Mouse (Mus musculus) bone marrow macrophage, adult 2 months (primary cell): ENCODE measurements around the gene Sez6l. TPM values are rescaled to one million over a fixed set of nuclear protein-coding genes. Genes with fewer than 3 reads are reported as not detected.

Source experiments
- H3K27ac ChIP-seq: 2 replicates; pipeline ENCODE4 v1.5.1; 2012; ENCODE audit warnings: low read depth, low read length; ENCODE audit not compliant: insufficient read depth
- H3K4me1 ChIP-seq: 2 replicates; pipeline ENCODE4 v1.6.1; 2012; ENCODE audit warnings: low read length; ENCODE audit not compliant: control insufficient read depth, insufficient read depth
- H3K4me3 ChIP-seq: 2 replicates; pipeline ENCODE4 v1.5.1; 2012; ENCODE audit warnings: mild to moderate bottlenecking, low read length, moderate library complexity; ENCODE audit not compliant: insufficient read depth
- CTCF ChIP-seq: IDR thresholded peaks from 2 replicates; pipeline ENCODE4 v1.5.1; 2012; ENCODE audit warnings: low read depth, mild to moderate bottlenecking, low read length, moderate library complexity
- POLR2A ChIP-seq: IDR thresholded peaks from 2 replicates; pipeline ENCODE4 v1.6.1; 2012; ENCODE audit warnings: mild to moderate bottlenecking, low read depth, low read length, borderline replicate concordance
- polyA plus RNA-seq: library from polyadenylated mRNA; stranded (reverse); fragments of >200 nt; gene quantifications from 2 replicates; pipeline ENCODE4 v1.2.4, GENCODE M21; 2012; ENCODE audit not compliant: missing spikeins, insufficient read depth, insufficient read length

Gene Sez6l
- polyA plus RNA-seq, 1 experiment: not detected

- Histone ChIP-seq H3K4me3 (no peak overlapping the region), H3K4me1 (no peaks in the 10 kb centered on the region), H3K27ac (no peak overlapping the region)
- no peak for TF ChIP-seq POLR2A
- no peak for TF ChIP-seq CTCF
These were observed 198.3 kb downstream of the Sez6l start for GRCm38 (mm10) chr5:112378716-112379115.

- Histone ChIP-seq H3K4me1 (no peaks in the 10 kb centered on the region), H3K27ac (no peak overlapping the region), H3K4me3 (no peak overlapping the region)
- TF ChIP-seq CTCF (no peak), POLR2A (no peak)
These were observed 199.6 kb downstream of the Sez6l start for GRCm38 (mm10) chr5:112377380-112377779.

- H3K4me1 ChIP-seq: no peaks in the 10 kb centered on the region
These were observed 200.9 kb downstream of the Sez6l start for GRCm38 (mm10) chr5:112376111-112376510.

GRCm38 (mm10) chr5:112371933-112372332, 205.1 kb downstream of the Sez6l start:
- Histone ChIP-seq H3K4me3 (no peak overlapping the region), H3K4me1 (no peaks in the 10 kb centered on the region), H3K27ac (no peak overlapping the region)
- TF ChIP-seq POLR2A (no peak), CTCF (no peak)

More at GRCm38 (mm10) chr5:112376111-112376510, 200.9 kb downstream of the Sez6l start:
- Histone ChIP-seq H3K4me3 (no peak overlapping the region), H3K27ac (no peak overlapping the region)
- TF ChIP-seq CTCF (no peak), POLR2A (no peak)

- Histone ChIP-seq H3K4me3 (no peak overlapping the region), H3K27ac (no peak overlapping the region), H3K4me1 (no peaks in the 10 kb centered on the region)
- TF ChIP-seq POLR2A (no peak), CTCF (no peak)
These were observed 206.7 kb downstream of the Sez6l start for GRCm38 (mm10) chr5:112370236-112370813.

GRCm38 (mm10) chr5:112369326-112369725, 207.7 kb downstream of the Sez6l start:
- no peaks in the 10 kb centered on the region for H3K4me1 ChIP-seq
- no peak overlapping the region for H3K27ac ChIP-seq
- H3K4me3 ChIP-seq: no peak overlapping the region
- TF ChIP-seq POLR2A (no peak), CTCF (no peak)

Other genes with a start within 250 kb of the Sez6l start
- 32.3 and 37.4 TPM in 2 replicates for gene Srrd, start 234.1 kb downstream of the Sez6l start, polyA plus RNA-seq
- 22.7 and 24.3 TPM in 2 replicates for gene Hps4, start 234.1 kb downstream of the Sez6l start, polyA plus RNA-seq
- gene Gm6583, start 221.2 kb downstream of the Sez6l start, polyA plus RNA-seq: not detected in 2 replicates
- gene Asphd2, start 182.3 kb downstream of the Sez6l start, polyA plus RNA-seq: not detected in 2 replicates
- gene Gm6588, start 127.8 kb downstream of the Sez6l start, polyA plus RNA-seq: not detected in 2 replicates